Mouse (Mus musculus) gastrocnemius, postnatal 4 days (tissue): ENCODE measurements around the gene Ddx3y. TPM values are rescaled to one million over a fixed set of nuclear protein-coding genes. Genes with fewer than 3 reads are reported as not detected.

Experiments used
- DNase-seq, 2 experiments: peaks; one replicate each; pipeline ENCODE4 v3.0.0; 2021 to 2022; ENCODE audit warnings: low spot score in 2 of 2, mixed read lengths in 2 of 2
- long read RNA-seq, 2 experiments: library from polyadenylated mRNA; stranded (forward); transcript quantifications; one replicate each; pipeline ENCODE4 v2.0.0; 2021
- total RNA-seq, 2 experiments: library from RNA; stranded (reverse); gene quantifications; 2 replicates each; pipeline ENCODE4 v1.2.3; 2021

Ddx3y gene
- total RNA-seq = 10 to 100 TPM in 1 of 2 experiments, not detected in 1; 55.0 TPM
- long read RNA-seq, experiment 1, full-length matches to known transcripts = 33 of 58 reads
- long read RNA-seq, experiment 1, partial matches to known transcripts = 3 of 58 reads
- long read RNA-seq, experiment 1, other reads (novel, unspliced or antisense) = 22 of 58 reads
- long read RNA-seq, experiment 2 = 0 reads

DNA sequence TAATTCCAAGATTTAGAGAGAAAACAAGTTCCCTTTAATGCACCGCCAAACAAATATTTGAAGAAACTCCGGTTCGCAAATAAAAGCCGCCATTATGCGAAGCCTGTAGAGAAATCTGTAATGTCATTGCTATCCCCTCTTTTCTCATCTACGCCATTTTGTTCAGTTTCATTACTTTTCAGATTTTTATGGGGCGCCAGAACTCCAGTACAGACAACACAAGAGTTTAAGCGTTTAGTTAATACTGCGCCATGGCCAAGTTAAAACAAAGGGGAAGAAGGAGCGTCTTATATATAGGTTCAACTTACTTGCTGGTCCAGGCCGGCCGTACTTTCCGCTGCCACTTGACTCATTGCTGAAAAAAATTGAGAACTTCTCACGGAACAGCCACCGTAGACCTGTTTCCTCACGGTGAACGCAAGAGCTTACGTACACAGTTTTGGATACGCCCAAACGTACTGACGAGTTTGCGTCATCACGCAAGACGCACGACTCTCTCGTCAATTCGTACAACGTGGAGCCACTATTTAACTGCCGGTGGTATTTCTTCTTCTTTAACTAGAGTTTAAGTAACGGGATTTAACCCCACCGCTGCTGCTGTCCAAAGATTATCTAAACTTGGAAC is at the start of gene Ddx3y:
Ddx3y (minus strand) TSS at position 459 of the 625 bp plus-strand sequence.
- peak in 1 of 2 experiments; percentile 59 for DNase-seq

DNA sequence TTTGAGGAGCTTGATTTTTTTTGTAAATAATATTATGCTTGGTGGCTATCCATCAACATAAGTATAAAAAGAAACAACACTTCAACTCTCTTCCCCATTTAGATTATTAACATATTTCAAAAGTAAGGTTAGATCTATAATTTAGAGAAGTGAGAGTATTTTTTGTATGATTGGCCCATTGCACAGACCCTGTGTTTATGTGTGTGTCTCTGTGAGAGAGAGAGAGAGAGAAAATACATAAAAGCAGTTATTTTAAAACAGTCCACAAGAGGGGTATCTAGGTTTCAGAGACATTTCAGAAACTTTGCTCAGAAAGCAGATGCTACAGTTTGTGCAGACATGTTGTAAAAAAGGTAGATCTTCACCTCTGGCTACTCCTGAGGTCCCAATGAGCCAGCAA is 7.3 kb upstream of the Ddx3y start:
- no peak for DNase-seq

GRCm38 (mm10) chrY:1285735-1286134 is 694 bp downstream of the Ddx3y start:
- peak in 1 of 2 experiments; percentile 9 for DNase-seq

DNA sequence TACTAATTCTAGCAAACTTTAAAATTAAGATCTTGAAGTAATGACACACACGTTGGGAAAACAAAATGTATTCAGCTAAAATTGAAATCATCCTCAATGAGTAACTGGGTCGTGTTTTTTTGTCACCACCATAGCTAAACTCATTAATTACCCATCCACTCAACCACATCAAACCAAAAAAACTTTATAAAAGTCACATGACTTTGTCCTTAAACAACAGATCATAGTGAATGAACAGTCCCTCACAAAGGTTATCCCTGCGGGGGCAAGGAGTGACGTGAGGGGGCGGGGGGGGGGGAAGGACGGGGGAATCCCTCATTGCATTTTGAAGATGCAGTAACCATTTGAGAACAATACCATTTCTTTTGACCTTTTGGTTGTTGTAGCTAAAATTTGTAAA is 40.3 kb downstream of the Ddx3y start:
- DNase-seq = no peak

DNA sequence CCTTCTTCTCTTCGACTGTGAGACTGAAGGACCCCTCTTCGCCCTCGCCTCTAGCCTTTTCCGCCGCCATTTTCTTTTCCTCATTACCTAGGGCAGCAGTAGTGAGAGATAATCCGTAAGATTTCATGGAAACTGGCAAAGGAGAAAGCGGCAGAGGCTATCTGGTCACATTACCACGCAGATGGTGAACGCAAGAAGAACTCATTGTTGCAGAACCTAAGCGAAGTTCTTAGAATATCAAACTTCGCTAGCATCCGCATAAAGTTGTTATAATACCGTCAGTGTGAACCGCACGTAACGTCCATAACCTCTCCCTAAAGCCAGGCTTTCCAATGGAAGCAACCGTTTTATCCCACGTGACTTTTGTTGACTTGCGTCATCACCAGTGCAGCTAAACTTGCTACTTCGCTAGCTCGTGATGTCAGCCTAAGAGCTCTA is 41.0 kb downstream of the Ddx3y start, which contains the start of gene Uty:
Uty (minus strand) TSS at position 334 of the 438 bp plus-strand sequence.
- DNase-seq = peak in 1 of 2 experiments; percentile 53

GRCm38 (mm10) chrY:1244940-1245339 is 41.5 kb downstream of the Ddx3y start:
- DNase-seq = no peak

DNA sequence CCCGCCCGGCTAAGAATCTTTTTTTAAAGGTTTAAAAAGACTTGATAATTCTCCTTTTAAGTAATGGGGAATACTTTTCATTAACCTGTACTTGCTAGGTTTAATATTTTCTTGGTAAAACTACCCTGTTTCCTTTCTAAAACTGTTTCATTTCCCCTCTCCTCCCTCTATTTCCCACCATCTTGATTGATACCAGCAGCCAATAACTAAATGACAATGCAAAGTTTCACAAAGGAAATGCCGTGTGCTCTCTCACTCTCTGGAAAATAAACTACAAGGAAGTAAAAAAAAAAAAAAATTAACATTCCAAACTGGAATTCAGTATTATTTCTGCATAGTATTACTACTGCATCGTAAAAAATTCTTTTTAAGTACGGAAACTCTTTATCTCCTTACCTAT is 42.0 kb downstream of the Ddx3y start:
- no peak for DNase-seq

DNA sequence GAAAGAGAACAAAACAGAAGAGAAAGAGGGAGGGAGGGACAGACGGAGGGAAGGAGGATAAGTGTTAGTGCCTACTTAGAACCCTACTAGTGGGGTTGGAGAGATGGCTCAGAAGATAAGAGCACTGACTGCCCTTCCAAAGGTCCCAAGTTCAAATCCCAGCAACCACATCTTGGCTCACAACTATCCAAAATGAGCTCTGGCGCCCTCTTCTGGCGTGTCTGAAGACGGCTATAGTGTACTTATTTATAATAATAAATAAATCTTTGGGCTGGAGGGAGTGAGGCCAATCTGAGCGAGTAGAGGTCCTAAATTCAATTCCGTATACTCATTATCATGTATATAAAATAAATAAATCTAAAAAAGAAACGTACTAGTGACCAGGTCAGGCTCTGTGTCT is 66.4 kb downstream of the Ddx3y start:
- DNase-seq = no peak

Other genes starting within 250 kb of the Ddx3y start
- gene Uty, start 40.9 kb downstream of the Ddx3y start, total RNA-seq = 10 to 100 TPM in 1 of 2 experiments, not detected in 1; 24.0 TPM
- gene Usp9y, start 173.2 kb upstream of the Ddx3y start, total RNA-seq = not detected